In the genomic region with DNA sequence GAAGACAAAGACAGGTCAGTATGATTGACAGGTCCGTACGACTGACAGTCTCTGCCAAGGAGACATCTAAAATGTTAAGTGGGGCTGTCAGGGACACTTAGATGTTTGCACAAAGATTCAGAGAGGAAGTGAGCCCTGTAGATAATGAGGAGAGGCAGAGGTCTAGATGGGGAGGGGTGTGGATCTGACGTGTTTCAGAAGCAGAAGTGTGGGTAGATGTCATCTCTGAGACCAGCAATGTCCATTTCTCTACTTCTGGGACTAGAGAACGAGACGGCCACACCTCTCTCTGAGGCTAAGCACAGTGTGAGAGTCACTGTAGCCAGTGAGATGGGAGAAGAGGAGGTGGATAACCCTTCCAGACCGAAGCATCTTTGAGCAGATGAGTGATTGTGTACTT, we compare ENCODE assay signal across 1 mouse cellular context.
TF ChIP-seq lines count a peak whose summit lies in the region.

No protein-coding gene starts in this region.

TF ChIP-seq in CH12.LX, 34 proteins besides CTCF, POLR2A, EP300 and RAD21 (continued from another document):
- TF ChIP-seq CHD2 (IDR thresholded peaks at IDR 0.05; ENCODE audit: low read length) = 0 out of 2 replicates have a peak, but pooled peaks have one; percentile 31
- peak; percentile 54 for TF ChIP-seq TCF12 (IDR thresholded peaks at IDR 0.05; ENCODE audit: low read depth, low read length)
- peak; percentile 30; the same call in 1 of the 2 replicates for TF ChIP-seq JUN (IDR thresholded peaks at IDR 0.05; ENCODE audit: insufficient read depth, low read depth, low read length)
- TF ChIP-seq ELF1 (IDR thresholded peaks at IDR 0.05; ENCODE audit: low read depth, low read length) = peak; percentile 51; the same call in 1 of the 2 replicates
- no peak for TF ChIP-seq USF1 (IDR thresholded peaks at IDR 0.05; ENCODE audit: low read depth, low read length)
- no peak for TF ChIP-seq ZKSCAN1 (IDR thresholded peaks at IDR 0.05; ENCODE audit: borderline replicate concordance, low read depth, low read length)
- peak; percentile 65; the same call in 1 of the 2 replicates for TF ChIP-seq TBP (conservative IDR thresholded peaks at IDR 0.05; ENCODE audit: low read depth, low read length)
- TF ChIP-seq CHD1 (IDR thresholded peaks at IDR 0.05; ENCODE audit: low read depth, low read length) = no peak
- peak; percentile 67 for TF ChIP-seq BHLHE40 (IDR thresholded peaks at IDR 0.05; ENCODE audit: low read depth, low read length)
- TF ChIP-seq NRF1 (IDR thresholded peaks at IDR 0.05; ENCODE audit: low read depth, low read length) = no peak
- peak; percentile 85 for TF ChIP-seq IRF4 (IDR thresholded peaks at IDR 0.05; ENCODE audit: low read depth, low read length)
- TF ChIP-seq JUND (conservative IDR thresholded peaks at IDR 0.05; ENCODE audit: low read depth, low read length) = peak; percentile 50; the same call in 1 of the 2 replicates
- TF ChIP-seq ZMIZ1 (IDR thresholded peaks at IDR 0.05; ENCODE audit: low read depth, low read length) = no peak
- no peak for TF ChIP-seq POLR2AphosphoS2 (IDR thresholded peaks at IDR 0.05; ENCODE audit: low read depth, low read length)
